Mouse (Mus musculus) regulatory T cell (primary cell): Measurements from ENCODE around the gene Spice1.

Source experiments
- in situ Hi-C: fragments of 300-600 bp; cut with MboI, MseI; formaldehyde crosslinking; loops from one replicate; pipeline ENCODE4 v1.15.1; 2025; ENCODE audit warnings: high pct_unique_total_duplicates

Spice1 gene

DNA sequence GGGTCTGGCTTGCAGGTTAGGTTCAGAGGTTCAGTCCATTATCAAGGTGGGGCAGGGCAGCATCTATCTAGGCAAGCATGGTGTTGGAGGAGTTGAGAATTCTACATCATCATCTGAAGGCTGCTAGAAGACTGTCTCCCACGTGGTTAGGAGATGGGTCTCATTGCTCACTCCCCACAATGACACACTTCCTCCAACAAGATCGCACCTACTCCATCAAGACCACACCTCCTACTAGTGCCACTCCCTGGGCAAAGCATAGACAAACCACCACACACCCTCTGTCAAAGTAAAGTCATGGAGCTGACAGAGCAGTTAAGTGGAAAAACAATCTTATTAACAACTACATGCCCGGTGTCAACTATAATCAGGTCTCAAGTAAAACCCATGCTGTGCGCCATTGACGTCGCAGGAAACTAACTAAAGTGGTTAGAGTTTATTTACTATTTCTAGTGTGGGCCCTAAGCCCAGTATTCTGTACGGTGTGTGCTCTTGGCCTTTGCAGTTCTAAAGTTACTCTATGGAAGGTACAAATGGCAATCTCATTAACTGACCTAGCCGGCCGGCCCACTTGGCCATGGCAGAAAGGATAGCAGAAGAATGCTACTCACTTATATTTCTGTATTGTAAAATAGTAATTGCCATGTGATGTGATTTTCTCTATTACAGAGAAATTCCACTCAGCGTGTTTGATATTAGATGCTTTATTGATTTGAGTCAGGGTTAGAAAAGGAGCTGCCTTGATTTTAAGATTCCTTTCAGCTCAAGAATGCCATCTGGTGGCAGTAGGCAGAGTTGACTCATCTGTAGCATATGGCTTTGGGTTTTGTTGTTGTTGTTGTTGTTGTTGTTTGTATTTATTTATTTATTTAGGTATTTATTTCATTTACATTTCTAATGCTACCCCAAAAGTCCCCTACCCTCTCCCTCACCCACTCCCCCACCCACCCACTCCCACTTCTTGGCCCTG lies 15.3 kb downstream of the Spice1 start:
- in situ Hi-C loops = loop anchor here (5.0 kb wide), 1 partner anchor 120 kb away; no protein-coding TSS in a partner anchor

DNA sequence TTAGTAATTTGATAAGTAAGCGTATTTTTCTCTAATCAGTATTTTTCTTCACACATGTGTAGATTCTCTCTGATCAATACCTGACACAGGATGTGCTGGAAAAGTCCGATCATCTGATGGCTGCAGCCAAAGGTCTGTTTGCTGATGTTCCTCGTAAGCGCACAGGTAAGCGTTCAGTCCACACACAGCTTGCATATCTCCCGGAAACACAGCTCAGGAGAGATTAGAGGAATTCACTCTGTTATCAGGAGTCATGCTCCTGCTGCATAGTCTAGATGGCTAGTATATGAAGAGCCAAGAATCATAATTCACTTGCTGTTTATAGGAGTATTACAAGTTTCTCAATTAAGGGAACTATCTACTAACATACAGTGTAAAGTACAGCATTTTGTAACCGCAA lies 18.6 kb downstream of the Spice1 start:
- in situ Hi-C loops = no loop called here

DNA sequence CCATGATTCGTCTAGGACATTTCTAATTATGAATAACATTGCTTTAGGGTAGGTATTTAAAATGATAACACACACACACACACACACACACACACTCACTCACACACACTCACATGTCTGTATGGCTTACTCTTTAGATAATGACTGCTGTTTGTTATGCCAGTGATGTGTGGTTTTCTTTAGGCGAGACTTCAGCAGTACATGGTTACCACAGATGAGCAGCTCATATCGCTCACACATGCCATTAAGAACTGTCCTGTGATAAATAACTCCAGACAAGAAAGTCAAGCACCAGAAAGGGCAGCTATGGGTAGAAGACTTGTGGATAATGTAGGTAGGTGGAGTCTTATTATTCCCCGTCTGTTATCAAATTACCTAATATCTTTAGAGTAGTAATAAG lies 28.5 kb downstream of the Spice1 start:
- in situ Hi-C loops = no loop called here

DNA sequence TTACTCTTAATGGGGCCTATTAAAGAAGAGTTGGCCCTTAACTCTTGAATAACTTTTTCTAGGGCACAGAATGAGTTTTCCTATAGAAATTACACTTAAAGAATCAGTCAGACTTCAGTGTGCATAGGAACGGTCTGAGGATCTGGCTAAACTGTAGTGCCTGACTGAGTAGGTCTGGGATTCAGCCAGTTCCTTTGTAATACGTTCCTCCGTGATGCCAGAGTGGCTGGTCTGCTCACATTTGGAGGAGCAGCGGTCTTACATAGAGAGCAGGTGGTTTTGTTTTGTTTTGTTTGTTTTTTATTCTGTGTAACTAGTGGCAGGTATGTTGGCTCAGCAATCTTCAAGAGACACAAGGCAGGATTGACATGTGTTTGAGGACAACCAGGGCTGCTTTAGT lies 33.1 kb downstream of the Spice1 start:
- in situ Hi-C loops = no loop called here

DNA sequence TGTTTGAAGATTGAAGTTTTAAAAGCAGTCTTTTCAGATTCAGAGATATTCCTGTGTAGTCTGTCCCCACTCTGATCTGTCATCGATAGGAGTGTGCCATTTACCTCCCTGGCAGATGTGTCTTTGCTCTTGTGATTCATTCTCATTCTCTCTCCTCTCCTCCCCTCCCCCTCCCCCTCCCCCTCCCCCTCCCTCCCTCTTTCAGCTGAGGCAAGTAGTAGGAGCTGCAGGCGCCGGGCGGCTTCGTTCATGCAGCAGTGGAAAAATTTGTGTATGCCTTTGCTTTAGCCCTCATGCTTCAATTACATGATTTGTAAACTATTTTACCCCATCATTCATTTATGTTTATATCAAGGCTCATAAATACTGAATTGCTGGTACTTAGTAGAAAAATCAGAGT lies 34.7 kb downstream of the Spice1 start:
- in situ Hi-C loops = no loop called here

DNA sequence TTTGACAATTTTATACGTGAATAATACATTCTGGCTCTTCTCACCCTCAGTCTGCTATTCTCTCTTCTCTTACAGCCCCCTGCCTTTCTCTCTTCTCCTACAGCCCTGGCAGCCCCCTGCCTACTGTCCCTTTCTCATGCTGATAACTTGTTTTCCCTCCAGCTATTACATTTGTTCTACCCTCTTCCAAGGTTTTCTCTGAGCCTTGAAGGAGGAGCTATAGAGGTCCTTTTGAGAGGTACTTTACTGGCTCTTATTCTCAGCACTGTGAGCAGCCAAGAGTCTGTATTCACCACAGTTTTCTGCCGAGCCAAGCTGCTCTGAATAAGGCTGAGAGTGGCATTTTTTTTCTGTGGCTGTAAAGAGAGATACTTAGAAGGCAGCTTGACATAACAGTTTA lies 36.6 kb downstream of the Spice1 start:
- in situ Hi-C loops = no loop called here

DNA sequence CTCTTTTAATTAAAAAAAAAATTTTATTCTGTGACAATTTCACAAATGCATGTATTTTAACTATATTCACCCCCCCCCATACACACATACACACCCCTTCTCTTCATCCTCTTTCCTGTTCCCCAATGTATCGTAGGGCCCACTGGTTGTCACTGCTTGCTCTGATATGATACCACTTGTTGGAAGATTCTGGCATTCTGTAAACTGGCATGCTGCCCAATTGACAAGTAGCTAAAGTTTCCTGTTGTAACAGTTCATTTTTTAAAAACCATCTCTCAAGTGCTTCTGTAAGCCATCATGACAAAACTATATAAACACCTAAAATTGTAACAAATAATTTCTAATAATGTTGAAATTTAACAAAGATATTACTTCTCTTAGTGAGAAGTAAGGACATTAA lies 37.3 kb downstream of the Spice1 start:
- in situ Hi-C loops = no loop called here

DNA sequence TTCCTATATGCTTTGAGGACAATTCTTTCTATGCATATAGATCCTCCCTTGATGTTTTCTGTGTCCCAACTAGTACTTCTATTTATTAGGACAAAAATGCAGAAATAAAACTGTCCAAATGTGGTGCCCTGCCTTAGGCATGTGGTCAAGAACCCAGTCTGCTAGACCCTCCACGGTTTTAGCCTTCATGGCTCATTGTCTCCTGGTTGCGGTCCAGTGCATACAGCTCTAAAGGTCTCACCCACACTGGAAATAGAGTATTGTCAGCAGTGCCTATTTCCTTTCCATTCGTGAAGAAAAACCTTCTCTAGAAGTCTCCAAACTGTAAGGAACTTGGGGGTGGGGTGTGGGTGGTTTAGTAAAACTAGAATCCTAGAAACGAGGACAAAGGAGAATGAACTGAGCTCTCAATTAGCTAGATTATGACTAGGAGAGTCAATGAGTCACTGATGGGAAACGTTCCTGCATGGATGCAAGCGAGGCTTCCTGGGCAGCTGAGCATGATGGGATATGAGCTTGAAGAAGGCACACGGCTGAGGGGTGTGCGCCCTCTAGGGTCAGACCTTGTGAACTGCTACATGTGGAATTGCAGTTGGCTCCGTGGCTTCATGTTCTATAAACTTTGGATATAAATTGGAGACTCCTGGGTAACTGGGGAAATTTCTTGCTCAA lies 45.1 kb downstream of the Spice1 start:
- in situ Hi-C loops = no loop called here

DNA sequence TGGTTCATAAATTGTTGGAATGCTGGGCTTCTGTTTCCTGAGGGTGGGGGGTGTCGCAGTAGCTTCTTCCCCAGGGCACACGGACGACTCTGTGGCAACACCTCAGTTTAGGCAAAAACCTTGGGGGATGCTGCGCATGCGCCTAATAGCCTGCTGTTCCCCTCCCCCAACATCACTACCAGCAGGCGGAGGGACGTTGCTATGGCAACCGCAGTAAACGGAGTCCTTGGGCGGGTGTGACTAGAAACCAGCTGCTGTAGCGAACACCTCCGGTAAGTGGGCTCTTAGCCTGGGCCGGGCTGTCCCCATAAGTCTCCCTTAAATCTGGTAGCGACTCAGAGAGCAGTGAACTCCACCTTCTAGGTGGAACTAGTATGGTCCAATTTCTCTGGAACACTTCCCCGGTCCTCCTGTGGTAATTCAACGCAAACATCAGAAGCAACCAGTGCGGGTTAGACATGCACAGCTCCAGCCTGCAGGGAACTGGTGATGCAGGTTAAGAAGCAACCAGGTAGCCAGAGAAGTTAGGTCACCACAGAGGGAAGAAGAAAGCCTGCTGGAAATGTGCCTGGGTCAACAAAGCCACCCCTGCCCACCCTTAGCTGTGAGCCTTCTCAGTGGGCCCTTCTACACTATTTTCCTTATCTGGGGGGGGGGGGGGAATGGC lies 47.8 kb downstream of the Spice1 start, which contains the start of gene Cfap44:
TSS of gene Cfap44 (plus strand) at position 220 of the 667 bp plus-strand sequence.
- in situ Hi-C loops = no loop called here

DNA sequence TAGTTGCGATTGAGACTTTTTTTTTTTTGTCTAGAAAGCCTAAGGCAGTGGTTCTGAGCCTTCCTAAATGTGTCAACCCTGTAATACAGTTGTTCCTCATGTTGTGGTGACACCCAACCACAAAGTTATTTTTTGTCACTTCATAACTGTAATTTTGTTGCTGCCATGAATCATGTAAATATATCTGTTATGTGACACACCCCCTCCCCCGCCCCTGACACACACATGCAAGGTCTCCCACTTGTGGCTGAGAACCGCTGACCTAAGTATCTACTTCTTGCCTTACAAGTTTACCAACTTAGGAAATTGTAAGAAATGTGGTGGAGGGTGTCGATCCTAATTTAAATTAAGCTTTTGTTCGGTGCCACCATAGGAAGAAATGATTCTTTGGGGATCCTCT lies 58.0 kb downstream of the Spice1 start:
- in situ Hi-C loops = no loop called here

DNA sequence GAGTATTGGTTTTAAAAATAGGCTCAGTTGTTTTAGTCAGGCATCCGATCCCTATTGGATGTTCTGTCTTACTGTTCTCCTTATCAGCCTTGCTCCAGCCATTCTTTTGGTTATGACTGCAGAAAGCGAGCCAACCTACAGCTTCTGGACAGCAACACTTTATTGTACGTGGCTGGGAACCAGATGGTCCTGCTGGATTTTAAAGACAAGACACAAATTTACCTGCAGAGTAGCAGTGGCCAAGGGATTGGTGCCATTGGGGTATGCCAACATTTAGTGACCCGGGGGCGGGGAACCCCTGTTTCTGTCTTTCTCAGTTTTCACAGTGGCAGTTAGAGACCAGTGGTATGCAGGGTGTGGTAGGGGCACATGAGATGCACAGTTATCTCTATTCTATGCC lies 60.3 kb downstream of the Spice1 start:
- in situ Hi-C loops = no loop called here

DNA sequence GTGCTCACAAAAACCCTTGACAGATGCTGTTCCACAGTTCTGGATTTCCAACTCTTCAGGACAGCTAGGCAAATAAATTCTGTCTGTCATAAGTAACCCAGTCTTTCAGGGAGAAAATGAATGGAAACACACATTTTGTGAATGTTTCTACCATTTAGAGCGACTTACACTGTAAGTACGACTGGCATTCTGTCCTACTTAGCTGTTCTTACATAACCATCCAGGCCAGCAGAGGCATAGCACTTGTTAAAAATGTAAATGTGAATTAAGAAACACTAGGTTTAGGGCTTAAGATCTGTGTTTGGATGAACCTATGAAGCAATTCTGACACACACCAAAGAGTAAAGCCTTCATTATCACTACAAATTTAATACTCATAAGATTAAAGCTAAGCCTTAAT lies 61.4 kb downstream of the Spice1 start:
- in situ Hi-C loops = no loop called here

DNA sequence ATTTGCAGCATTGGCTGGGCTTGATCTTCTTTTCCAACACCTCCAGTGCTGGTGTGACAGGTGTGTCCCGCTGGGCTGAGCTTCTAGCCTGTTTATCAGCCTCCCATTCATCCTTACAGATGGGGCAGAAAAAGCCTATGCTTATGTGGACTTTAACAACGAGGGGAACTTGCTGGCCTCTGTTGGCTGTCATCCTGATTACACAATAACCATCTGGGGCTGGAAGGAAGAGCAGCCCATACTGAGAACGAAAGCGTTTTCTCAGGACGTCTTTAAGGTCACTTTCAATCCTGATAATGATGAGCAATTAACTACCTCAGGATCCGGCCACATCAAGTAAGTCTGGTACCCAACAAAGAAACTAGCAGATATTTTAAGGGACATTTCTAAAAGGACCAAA lies 63.3 kb downstream of the Spice1 start:
- in situ Hi-C loops = no loop called here

DNA sequence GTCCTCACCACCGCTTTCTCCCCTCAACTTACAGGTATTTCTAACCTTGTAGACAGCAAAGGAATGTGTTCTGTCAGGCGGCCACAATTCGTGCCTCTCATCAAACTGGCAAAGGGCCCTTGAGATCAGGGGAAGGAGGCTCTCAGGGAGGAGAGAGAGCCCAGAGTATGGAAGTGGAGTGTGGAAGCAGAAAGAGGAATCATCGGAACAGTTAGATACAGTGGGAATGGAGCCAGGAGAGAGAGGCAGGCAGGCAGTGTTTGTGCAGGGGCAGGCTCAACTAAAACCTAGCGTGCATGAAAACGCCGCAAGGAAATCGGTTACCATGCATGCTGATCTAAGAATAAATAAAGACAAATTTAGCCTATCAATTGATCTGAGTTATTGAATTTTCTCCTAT lies 70.7 kb downstream of the Spice1 start:
- in situ Hi-C loops = no loop called here

DNA sequence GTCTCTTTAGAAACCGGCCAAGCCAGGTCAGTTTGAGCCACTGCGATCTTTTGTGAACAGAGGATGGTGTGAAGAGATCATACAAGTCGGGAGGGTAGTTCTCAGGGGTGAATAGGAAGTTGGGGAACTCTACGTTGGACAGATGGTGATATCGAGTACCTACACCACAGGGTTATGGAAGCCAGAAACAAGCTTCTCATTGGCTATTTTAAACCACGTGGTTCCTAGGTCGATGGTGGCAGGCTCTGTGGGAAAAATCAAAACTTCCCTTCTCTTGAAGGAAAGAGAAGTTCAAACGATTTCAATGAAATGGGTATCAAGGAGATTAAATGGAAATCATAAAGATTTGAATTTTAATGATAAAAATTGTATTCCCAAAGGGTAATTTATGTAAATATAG lies 74.8 kb downstream of the Spice1 start:
- in situ Hi-C loops = no loop called here

DNA sequence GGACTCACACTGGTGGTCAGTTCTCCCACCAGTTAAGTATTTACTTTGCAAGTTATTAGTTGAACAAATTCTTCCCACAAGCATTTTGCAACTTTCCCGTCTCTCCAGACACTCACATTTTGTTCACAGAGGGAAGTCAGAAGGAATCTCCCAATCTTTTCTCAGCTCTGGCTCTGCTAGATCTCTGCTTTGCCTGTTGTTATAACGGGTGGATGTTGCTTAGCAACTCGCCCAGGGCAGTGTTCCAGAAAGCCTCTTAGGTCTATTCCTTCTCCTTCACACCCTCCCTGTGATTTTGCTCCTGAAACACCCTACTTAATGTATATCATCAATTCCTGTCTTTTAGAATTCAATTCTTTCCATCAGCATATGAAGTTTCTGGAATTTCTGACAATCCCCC lies 76.6 kb downstream of the Spice1 start:
- in situ Hi-C loops = no loop called here

DNA sequence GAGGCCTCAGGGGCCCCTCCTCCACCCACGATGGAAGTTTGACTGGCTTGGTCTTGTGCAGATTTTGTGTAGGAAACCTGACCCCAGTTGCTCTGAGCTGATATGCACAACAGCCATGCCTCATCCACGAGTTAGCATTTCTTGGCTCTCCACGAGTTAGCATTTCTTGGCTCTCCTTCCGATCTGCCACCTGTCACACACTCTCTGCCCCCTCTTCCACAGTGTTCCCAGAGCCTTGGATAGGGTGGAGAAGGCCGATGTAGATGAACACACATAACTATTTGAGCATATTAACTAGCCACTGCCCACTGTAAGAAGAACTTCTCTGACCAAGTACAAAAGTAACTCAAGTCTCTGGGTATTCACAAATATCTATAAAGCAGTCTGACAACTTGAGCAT lies 81.5 kb downstream of the Spice1 start:
- in situ Hi-C loops = no loop called here

DNA sequence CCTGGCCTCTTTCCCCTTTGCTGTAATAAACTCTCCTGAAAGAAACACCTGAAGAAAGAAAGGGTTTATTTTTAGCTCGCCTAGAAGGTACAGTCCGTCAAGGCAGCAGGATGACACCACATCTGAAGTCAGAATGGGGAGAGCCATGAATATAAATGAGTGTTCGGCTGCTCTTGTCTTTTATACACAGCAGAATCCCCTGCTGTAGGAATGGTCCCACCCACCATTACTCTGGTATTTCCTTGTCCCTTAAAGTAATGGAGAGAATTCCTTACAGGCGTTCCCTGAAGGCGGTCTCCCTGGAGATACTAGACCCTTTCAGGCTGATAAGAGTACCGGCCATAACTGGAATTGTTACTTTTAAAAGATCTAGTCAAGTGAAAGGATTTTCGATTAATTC lies 83.1 kb downstream of the Spice1 start:
- in situ Hi-C loops = no loop called here

DNA sequence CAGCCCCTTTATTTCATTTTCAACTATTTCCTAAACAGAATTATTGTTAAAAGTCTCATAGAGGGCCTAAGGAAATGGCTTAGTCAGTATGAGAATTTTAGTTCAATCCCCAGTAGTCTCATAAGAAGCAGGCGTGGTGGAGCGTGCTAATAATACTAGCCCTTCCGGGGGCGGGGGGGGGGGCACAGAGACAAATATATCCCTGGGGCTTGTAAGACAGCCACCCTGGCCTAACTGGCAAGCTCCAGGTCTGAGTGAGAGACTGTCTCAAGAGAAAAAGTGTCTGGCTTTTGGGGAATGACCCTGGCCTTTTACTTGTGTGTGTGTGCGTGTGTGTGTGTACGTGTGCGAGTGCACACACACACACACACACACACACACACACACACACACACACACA lies 88.0 kb downstream of the Spice1 start:
- in situ Hi-C loops = no loop called here

DNA sequence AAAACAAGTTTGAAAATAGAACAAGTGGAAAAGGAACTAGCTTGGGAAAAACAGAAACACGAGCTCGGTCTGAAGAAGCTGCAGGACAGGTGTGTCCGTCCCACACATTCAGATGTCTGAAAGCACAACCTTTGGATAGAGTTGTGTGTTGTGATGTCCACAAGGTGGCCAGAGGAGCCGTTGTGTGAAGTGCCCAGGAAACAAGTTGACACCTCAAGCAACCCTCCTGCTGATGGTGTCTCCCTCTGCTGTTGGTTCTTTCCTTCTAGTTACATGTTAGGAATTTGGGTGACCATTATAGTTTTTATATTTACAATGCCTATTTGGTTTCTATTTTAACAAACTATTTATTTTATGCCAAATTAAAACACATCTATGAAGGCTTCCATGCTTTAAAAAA lies 88.6 kb downstream of the Spice1 start:
- in situ Hi-C loops = no loop called here
